Mouse (Mus musculus) CH12.LX (cell line): ENCODE results near the gene Cdk14. TPM values are rescaled to one million over a fixed set of nuclear protein-coding genes. Genes with fewer than 3 reads are reported as not detected.

Source experiments
- DNase-seq: peaks from one replicate; pipeline ENCODE4 v3.0.0-alpha.2; 2013; ENCODE audit errors: extremely low read depth
- H3K27ac ChIP-seq: 2 replicates; pipeline ENCODE4 v1.5.1; 2012; ENCODE audit warnings: low read depth, mild to moderate bottlenecking, control low read depth, moderate library complexity; ENCODE audit not compliant: insufficient read depth
- H3K27me3 ChIP-seq: replicated peaks from 2 replicates; pipeline ENCODE3; 2012; ENCODE audit warnings: inconsistent platforms
- H3K36me3 ChIP-seq, 2 experiments: replicated peaks in 1 of 2; 2 replicates each; pipeline versions ENCODE3 to v1.6.1; 2012; ENCODE audit warnings: inconsistent platforms in 1 of 2, low read length in 1 of 2, mild to moderate bottlenecking in 1 of 2, mixed read lengths in 1 of 2, moderate library complexity in 1 of 2; ENCODE audit not compliant: control insufficient read depth in 1 of 2, insufficient read depth in 1 of 2
- H3K4me1 ChIP-seq, 2 experiments: 2 replicates each; pipeline ENCODE4 v1.6.1; 2012; ENCODE audit warnings: inconsistent platforms in 1 of 2, moderate library complexity in 1 of 2; ENCODE audit not compliant: insufficient read depth in 2 of 2, control insufficient read depth in 1 of 2
- H3K4me2 ChIP-seq: 2 replicates; pipeline ENCODE4 v1.6.1; 2012; ENCODE audit warnings: low read depth, mild to moderate bottlenecking, control low read depth; ENCODE audit not compliant: poor library complexity, insufficient read depth, severe bottlenecking
- H3K4me3 ChIP-seq, 3 experiments: fragments of 150-350 bp in 1 of 3; sonication (generic) in 1 of 3; replicated peaks in 1 of 3; 2 replicates each; pipeline versions ENCODE3 to v1.5.1; 2011 to 2012; ENCODE audit warnings: low read depth in 2 of 3, low read length in 2 of 3, mild to moderate bottlenecking in 2 of 3, moderate library complexity in 2 of 3, control low read depth in 1 of 3, improper control_type of control experiment in 1 of 3, inconsistent platforms in 1 of 3, mixed read lengths in 1 of 3; ENCODE audit not compliant: poor library complexity in 1 of 3
- H3K79me2 ChIP-seq: replicated peaks from 2 replicates; pipeline ENCODE4 v1.6.1; 2012; ENCODE audit warnings: mild to moderate bottlenecking, moderate library complexity; ENCODE audit not compliant: control insufficient read depth, poor library complexity, insufficient read depth, severe bottlenecking; ENCODE audit errors: extremely low read depth
- H3K9ac ChIP-seq: 2 replicates; pipeline ENCODE4 v1.6.1; 2012; ENCODE audit warnings: low read depth, mild to moderate bottlenecking, control low read depth, moderate library complexity; ENCODE audit not compliant: insufficient read depth
- H3K9me3 ChIP-seq: replicated peaks from 2 replicates; pipeline ENCODE3; 2012; ENCODE audit warnings: low read length, inconsistent platforms, mixed read lengths
- BHLHE40 ChIP-seq: IDR thresholded peaks from 2 replicates; pipeline ENCODE4 v1.6.1; 2011; ENCODE audit warnings: mild to moderate bottlenecking, low read depth, low read length, improper control_type of control experiment
- CHD2 ChIP-seq: IDR thresholded peaks from 2 replicates; pipeline ENCODE4 v1.6.1; 2011; ENCODE audit warnings: low read length, improper control_type of control experiment
- E2F4 ChIP-seq: IDR thresholded peaks from 2 replicates; pipeline ENCODE4 v1.6.1; 2011; ENCODE audit warnings: low read depth, low read length, improper control_type of control experiment; ENCODE audit not compliant: insufficient replicate concordance
- ELF1 ChIP-seq: IDR thresholded peaks from 2 replicates; pipeline ENCODE4 v1.6.1; 2014; ENCODE audit warnings: low read depth, mild to moderate bottlenecking, inconsistent platforms, low read length, improper control_type of control experiment
- EP300 ChIP-seq: IDR thresholded peaks from 2 replicates; pipeline ENCODE4 v1.6.1; 2011; ENCODE audit warnings: low read length, improper control_type of control experiment
- ETS1 ChIP-seq: conservative IDR thresholded peaks from 2 replicates; pipeline ENCODE4 v1.6.1; 2012; ENCODE audit warnings: low read depth, mild to moderate bottlenecking, inconsistent platforms, low read length, improper control_type of control experiment, moderate library complexity
- JUN ChIP-seq: IDR thresholded peaks from 2 replicates; pipeline ENCODE4 v1.6.1; 2011; ENCODE audit warnings: low read depth, mild to moderate bottlenecking, low read length, improper control_type of control experiment, moderate library complexity; ENCODE audit not compliant: insufficient read depth
- JUND ChIP-seq: conservative IDR thresholded peaks from 2 replicates; pipeline ENCODE4 v1.6.1; 2011; ENCODE audit warnings: low read depth, low read length, improper control_type of control experiment
- KAT2A ChIP-seq: IDR thresholded peaks from 2 replicates; pipeline ENCODE4 v1.6.1; 2012; ENCODE audit warnings: low read length, improper control_type of control experiment, inconsistent platforms; ENCODE audit not compliant: insufficient replicate concordance
- MAFK ChIP-seq: IDR thresholded peaks from 2 replicates; pipeline ENCODE4 v1.6.1; 2011; ENCODE audit warnings: low read length, improper control_type of control experiment; ENCODE audit not compliant: insufficient replicate concordance
- MAX ChIP-seq: IDR thresholded peaks from 2 replicates; pipeline ENCODE4 v1.6.1; 2011; ENCODE audit warnings: low read length, improper control_type of control experiment
- MAZ ChIP-seq: IDR thresholded peaks from 2 replicates; pipeline ENCODE4 v1.6.1; 2012; ENCODE audit warnings: low read depth, mild to moderate bottlenecking, inconsistent platforms, low read length, improper control_type of control experiment, moderate library complexity
- MEF2A ChIP-seq: IDR thresholded peaks from 2 replicates; pipeline ENCODE4 v1.6.1; 2014; ENCODE audit warnings: low read depth, mild to moderate bottlenecking, inconsistent platforms, low read length, improper control_type of control experiment, borderline replicate concordance
- MXI1 ChIP-seq: IDR thresholded peaks from 2 replicates; pipeline ENCODE4 v1.6.1; 2011; ENCODE audit warnings: mild to moderate bottlenecking, low read depth, low read length, improper control_type of control experiment
- NRF1 ChIP-seq: IDR thresholded peaks from 2 replicates; pipeline ENCODE4 v1.6.1; 2014; ENCODE audit warnings: low read depth, mild to moderate bottlenecking, inconsistent platforms, low read length, improper control_type of control experiment, moderate library complexity
- PAX5 ChIP-seq: IDR thresholded peaks from 2 replicates; pipeline ENCODE4 v1.6.1; 2012; ENCODE audit warnings: low read length, inconsistent platforms, mixed read lengths
- POLR2A ChIP-seq: IDR thresholded peaks from 2 replicates; pipeline ENCODE4 v1.6.1; 2011; ENCODE audit warnings: low read depth, mild to moderate bottlenecking, improper control_type of control experiment, low read length
- RAD21 ChIP-seq: IDR thresholded peaks from 2 replicates; pipeline ENCODE4 v1.6.1; 2011; ENCODE audit warnings: low read depth, mild to moderate bottlenecking, low read length, improper control_type of control experiment, moderate library complexity
- RCOR1 ChIP-seq: conservative IDR thresholded peaks from 2 replicates; pipeline ENCODE4 v1.6.1; 2012; ENCODE audit warnings: low read depth, mild to moderate bottlenecking, inconsistent platforms, low read length, improper control_type of control experiment
- SIN3A ChIP-seq: IDR thresholded peaks from 2 replicates; pipeline ENCODE4 v1.6.1; 2012; ENCODE audit warnings: low read length, improper control_type of control experiment, inconsistent platforms
- TBP ChIP-seq: conservative IDR thresholded peaks from 2 replicates; pipeline ENCODE4 v1.6.1; 2011; ENCODE audit warnings: low read depth, low read length, improper control_type of control experiment
- TCF12 ChIP-seq: IDR thresholded peaks from 2 replicates; pipeline ENCODE4 v1.6.1; 2014; ENCODE audit warnings: low read depth, mild to moderate bottlenecking, inconsistent platforms, low read length, improper control_type of control experiment
- USF1 ChIP-seq: IDR thresholded peaks from 2 replicates; pipeline ENCODE4 v1.6.1; 2014; ENCODE audit warnings: low read depth, mild to moderate bottlenecking, inconsistent platforms, low read length, improper control_type of control experiment
- USF2 ChIP-seq: conservative IDR thresholded peaks from 2 replicates; pipeline ENCODE4 v1.6.1; 2011; ENCODE audit warnings: low read depth, low read length, improper control_type of control experiment
- ZC3H11A ChIP-seq: IDR thresholded peaks from 2 replicates; pipeline ENCODE4 v1.6.1; 2012; ENCODE audit warnings: low read depth, mild to moderate bottlenecking, inconsistent platforms, low read length, improper control_type of control experiment
- ZKSCAN1 ChIP-seq: IDR thresholded peaks from 2 replicates; pipeline ENCODE4 v1.6.1; 2012; ENCODE audit warnings: low read depth, inconsistent platforms, low read length, improper control_type of control experiment, borderline replicate concordance
- ZMIZ1 ChIP-seq: IDR thresholded peaks from 2 replicates; pipeline ENCODE4 v1.6.1; 2012; ENCODE audit warnings: low read depth, mild to moderate bottlenecking, inconsistent platforms, low read length, improper control_type of control experiment
- ZNF384 ChIP-seq: IDR thresholded peaks from 2 replicates; pipeline ENCODE4 v1.6.1; 2012; ENCODE audit warnings: low read depth, low read length, improper control_type of control experiment, inconsistent platforms
- dilution Hi-C: fragments of 300-500 bp; cut with MboI; formaldehyde crosslinking; loops from 2 replicates; pipeline ENCODE4 v1.14.3; 2020; ENCODE audit warnings: low sequenced_read_pairs; ENCODE audit not compliant: extremely low pct_unique_long_range_greater_than_20kb, extremely low pct_ligation_motif_present
- in situ Hi-C: fragments of 300-500 bp; cut with MboI; formaldehyde crosslinking; loops from 3 replicates; pipeline ENCODE4 v1.14.3; 2019; ENCODE audit warnings: low sequenced_read_pairs, low pct_ligation_motif_present, low pct_unique_long_range_greater_than_20kb, mixed read lengths
- polyA plus RNA-seq: library from polyadenylated mRNA; unstranded; fragments of >175 nt; gene quantifications from 2 replicates; pipeline ENCODE4 v1.2.1, GENCODE M21; 2012; ENCODE audit warnings: low read depth; ENCODE audit not compliant: insufficient read length
- total RNA-seq, 2 experiments: library from RNA; depleted of rRNA; stranded (reverse); fragments of 300-350 nt in 1 of 2; fragments of >200 nt in 1 of 2; gene quantifications; 2 replicates each; pipeline ENCODE4 v1.2.3; 2012 to 2014

The Cdk14 gene
- total and polyA plus RNA-seq, 3 experiments, result 3.7 to 12.0 (median 8.9) TPM

DNA sequence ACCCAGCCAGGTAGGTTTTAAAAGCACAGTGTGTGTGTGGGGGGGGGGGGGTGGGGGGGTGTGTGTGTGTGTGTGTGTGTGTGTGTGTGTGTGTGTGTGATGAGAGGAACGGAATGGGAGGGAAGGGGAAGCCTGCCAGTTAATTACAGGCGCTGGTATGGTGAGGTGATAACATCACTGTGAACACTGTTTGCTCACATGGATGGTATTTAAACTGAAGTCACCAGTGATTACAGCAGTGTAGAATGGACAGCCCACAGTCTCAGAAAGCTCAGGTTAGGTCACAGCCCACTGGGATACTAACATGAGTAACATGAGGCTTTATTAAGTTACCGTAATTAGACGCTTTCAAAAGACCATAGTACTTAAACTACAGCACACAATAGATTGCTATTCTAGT, 129.4 kb downstream of the Cdk14 start:
- peaks cover 3% of the 10 kb centered on the region for H3K9me3 ChIP-seq
- H3K27me3 ChIP-seq, result no peaks in the 10 kb centered on the region
- no peak for DNase-seq
- in situ Hi-C loops, result no loop called here
- no peak overlapping the region for H3K27ac ChIP-seq
- H3K4me1 ChIP-seq, result peaks cover 2 to 22% of the 10 kb centered on the region in 2 experiments; a peak in 2 of 4 replicates
- no peaks in the 10 kb centered on the region for H3K36me3 ChIP-seq
- H3K4me2 ChIP-seq, result no peak overlapping the region
- TF ChIP-seq POLR2A (no peak), TCF12 (no peak), RCOR1 (no peak), NRF1 (no peak), JUND (no peak), ZC3H11A (no peak), CHD2 (no peak), ELF1 (no peak), USF1 (no peak), ZMIZ1 (no peak), MAFK (no peak), KAT2A (no peak), MAZ (no peak), ZNF384 (no peak), MEF2A (no peak), MXI1 (no peak), EP300 (no peak), BHLHE40 (no peak), ZKSCAN1 (no peak)
- dilution Hi-C loops, result no loop called here
- H3K79me2 ChIP-seq, result no peaks in the 10 kb centered on the region
- no peak overlapping the region for H3K9ac ChIP-seq
- H3K4me3 ChIP-seq, result no peak overlapping the region

DNA sequence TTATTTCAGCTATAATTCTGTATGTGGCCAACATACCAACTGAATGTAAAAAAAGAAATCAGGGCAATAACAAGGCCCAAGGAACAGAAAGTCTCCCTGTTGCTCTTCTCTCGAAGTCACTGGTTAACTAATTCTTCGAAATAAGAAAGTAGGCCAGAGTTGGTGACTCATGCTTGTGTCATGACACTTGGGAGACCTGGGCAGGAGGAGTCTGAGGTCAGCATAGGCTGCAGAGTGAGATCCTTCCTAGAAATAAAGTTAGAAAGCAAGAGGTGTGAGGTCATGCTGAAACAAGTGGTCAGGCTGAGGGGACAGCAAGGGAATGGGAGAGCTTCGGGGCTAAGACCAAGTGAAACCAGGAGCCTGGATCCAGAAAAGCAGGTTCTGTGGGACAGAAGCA, 134.2 kb downstream of the Cdk14 start:
- Histone ChIP-seq H3K36me3 (no peaks in the 10 kb centered on the region), H3K9ac (no peak overlapping the region), H3K4me1 (peaks cover 0 to 14% of the 10 kb centered on the region in 2 experiments; a peak in 1 of 4 replicates), H3K27me3 (no peaks in the 10 kb centered on the region), H3K27ac (no peak overlapping the region), H3K79me2 (no peaks in the 10 kb centered on the region), H3K4me2 (no peak overlapping the region), H3K9me3 (peaks cover 3% of the 10 kb centered on the region), H3K4me3 (no peak overlapping the region)
- in situ Hi-C loops, result no loop called here
- no peak for DNase-seq
- TF ChIP-seq ETS1, result no peak
- TF ChIP-seq TBP, result no peak
- TF ChIP-seq E2F4, result no peak
- TF ChIP-seq NRF1, result no peak
- no peak for TF ChIP-seq ZMIZ1
- TF ChIP-seq CHD2, result no peak
- no peak for TF ChIP-seq USF1
- no peak for TF ChIP-seq MAZ
- no peak for TF ChIP-seq MAX
- TF ChIP-seq MEF2A, result no peak
- TF ChIP-seq RAD21, result no peak
- TF ChIP-seq PAX5, result no peak
- no peak for TF ChIP-seq TCF12
- no peak for TF ChIP-seq JUN
- TF ChIP-seq USF2, result no peak
- TF ChIP-seq ZNF384, result no peak
- no peak for TF ChIP-seq SIN3A
- no peak for TF ChIP-seq JUND
- dilution Hi-C loops, result no loop called here
